Mouse (Mus musculus): ENCODE results near the gene Chp2. TPM values are rescaled to one million over a fixed set of nuclear protein-coding genes. Genes with fewer than 3 reads are reported as not detected.

Chp2 gene
- total and polyA plus RNA-seq, 3 experiments = not detected

DNA sequence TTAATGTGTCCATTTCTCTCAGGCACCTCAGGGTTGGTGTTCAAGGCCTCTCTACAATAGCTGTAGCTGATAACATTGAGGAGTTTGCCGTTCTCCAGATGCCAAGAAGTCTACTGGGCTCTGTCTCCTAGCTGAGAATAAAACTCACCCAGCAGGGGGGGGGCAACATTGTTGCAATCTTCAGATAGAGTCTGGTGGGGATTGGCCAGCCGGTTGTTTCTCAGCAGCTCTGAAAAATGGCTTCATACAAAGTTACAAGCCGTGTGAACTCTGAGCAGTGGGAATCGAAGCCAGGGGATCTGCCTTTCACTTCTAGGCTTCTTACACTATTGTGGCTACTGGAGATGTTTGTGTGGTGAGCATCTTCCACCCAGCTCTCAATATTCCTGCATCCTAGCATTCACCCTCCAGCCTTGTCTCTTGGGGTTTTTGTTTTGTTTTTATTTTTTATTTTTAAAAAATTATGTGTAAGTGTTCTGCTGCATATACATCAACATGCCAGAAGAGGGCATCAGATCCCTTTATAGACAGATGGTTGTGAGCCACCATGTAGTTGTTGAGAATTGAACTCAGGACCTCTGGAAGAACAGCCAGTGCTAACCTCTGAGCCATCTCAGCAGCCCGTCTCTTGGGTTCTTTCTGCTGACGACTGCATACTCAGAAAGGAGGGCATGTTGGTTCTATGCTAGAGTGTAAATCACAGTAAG lies 21.3 kb downstream of the Chp2 start:
- no peak for TF ChIP-seq JUN (IDR thresholded peaks at IDR 0.05; ENCODE audit: insufficient read depth, low read depth, low read length)
- no peak for TF ChIP-seq MAFK (IDR thresholded peaks at IDR 0.05; ENCODE audit: insufficient replicate concordance, low read length)
- TF ChIP-seq MAZ (IDR thresholded peaks at IDR 0.05; ENCODE audit: low read depth, low read length) = no peak
- no peak for TF ChIP-seq USF2 (conservative IDR thresholded peaks at IDR 0.05; ENCODE audit: low read depth, low read length)
- TF ChIP-seq TBP (conservative IDR thresholded peaks at IDR 0.05; ENCODE audit: low read depth, low read length) = no peak
- TF ChIP-seq ZMIZ1 (IDR thresholded peaks at IDR 0.05; ENCODE audit: low read depth, low read length) = no peak
- no peak for TF ChIP-seq UBTF (IDR thresholded peaks at IDR 0.05; ENCODE audit: low read depth, low read length)
- TF ChIP-seq EP300 (IDR thresholded peaks at IDR 0.05; ENCODE audit: low read length) = no peak
- peak in 1 of 2 experiments; percentile 63; a peak in 2 of 4 replicates for TF ChIP-seq CTCF (conservative IDR thresholded peaks at IDR 0.05 in 1 of 2, IDR thresholded peaks at IDR 0.05 in 1 of 2; ENCODE audit: low read depth in 2 of 2, low read length in 2 of 2)
- no peak for TF ChIP-seq USF1 (IDR thresholded peaks at IDR 0.05; ENCODE audit: low read depth, low read length)
- TF ChIP-seq POLR2A (IDR thresholded peaks at IDR 0.05; ENCODE audit: low read depth, low read length) = no peak
- no peak for TF ChIP-seq ZNF384 (IDR thresholded peaks at IDR 0.05; ENCODE audit: low read depth, low read length)
- TF ChIP-seq SMC3 (IDR thresholded peaks at IDR 0.05; ENCODE audit: low read depth, low read length) = peak; percentile 51
- no peak for TF ChIP-seq MEF2A (IDR thresholded peaks at IDR 0.05; ENCODE audit: borderline replicate concordance, low read depth, low read length)
- no peak for TF ChIP-seq IRF4 (IDR thresholded peaks at IDR 0.05; ENCODE audit: low read depth, low read length)
- TF ChIP-seq ELF1 (IDR thresholded peaks at IDR 0.05; ENCODE audit: low read depth, low read length) = no peak
- TF ChIP-seq SIN3A (IDR thresholded peaks at IDR 0.05; ENCODE audit: low read length) = no peak
- TF ChIP-seq CHD1 (IDR thresholded peaks at IDR 0.05; ENCODE audit: low read depth, low read length) = no peak
- TF ChIP-seq BHLHE40 (IDR thresholded peaks at IDR 0.05; ENCODE audit: low read depth, low read length) = no peak
- TF ChIP-seq JUND (conservative IDR thresholded peaks at IDR 0.05; ENCODE audit: low read depth, low read length) = no peak
- TF ChIP-seq ZC3H11A (IDR thresholded peaks at IDR 0.05; ENCODE audit: low read depth, low read length) = peak; percentile 29
- peak; percentile 67 for TF ChIP-seq RAD21 (IDR thresholded peaks at IDR 0.05; ENCODE audit: low read depth, low read length)
- TF ChIP-seq MAX (IDR thresholded peaks at IDR 0.05; ENCODE audit: low read length) = no peak
- no peak for TF ChIP-seq GABPA (IDR thresholded peaks at IDR 0.05; ENCODE audit: insufficient replicate concordance, low read depth, low read length)
- no peak for TF ChIP-seq TCF12 (IDR thresholded peaks at IDR 0.05; ENCODE audit: low read depth, low read length)
- H3K9ac ChIP-seq (ENCODE audit: insufficient read depth, low read depth) = no peak overlapping the region
- no peaks in the 10 kb centered on the region for H3K27me3 ChIP-seq (replicated peaks)
- in situ Hi-C loops (cut with MboI; ENCODE audit: low pct_ligation_motif_present, low pct_unique_long_range_greater_than_20kb, low sequenced_read_pairs) (no loop called here), dilution Hi-C loops (cut with MboI; ENCODE audit: extremely low pct_ligation_motif_present, extremely low pct_unique_long_range_greater_than_20kb, low sequenced_read_pairs) (no loop called here)
- H3K4me2 ChIP-seq (ENCODE audit: insufficient read depth, low read depth, poor library complexity, severe bottlenecking) = no peak overlapping the region
- no peak overlapping the region for H3K27ac ChIP-seq (ENCODE audit: insufficient read depth, low read depth)
- no peaks in the 10 kb centered on the region for H3K36me3 ChIP-seq (replicated peaks in 1 of 2; ENCODE audit: control insufficient read depth in 1 of 2, insufficient read depth in 1 of 2, low read length in 1 of 2)
- no peak overlapping the region for H3K4me3 ChIP-seq (replicated peaks in 1 of 3; ENCODE audit: low read depth in 2 of 3, low read length in 2 of 3, poor library complexity in 1 of 3)
- peaks cover 7 to 31% of the 10 kb centered on the region in 2 experiments; a peak in 3 of 4 replicates for H3K4me1 ChIP-seq (ENCODE audit: control insufficient read depth in 1 of 2, insufficient read depth in 2 of 2)
- no peaks in the 10 kb centered on the region for H3K79me2 ChIP-seq (replicated peaks; ENCODE audit: control insufficient read depth, extremely low read depth, insufficient read depth, poor library complexity, severe bottlenecking)
- no peaks in the 10 kb centered on the region for H3K9me3 ChIP-seq (replicated peaks; ENCODE audit: low read length)
- no peak for DNase-seq (ENCODE audit: extremely low read depth)

Data from CH12.LX (cell line).